Mouse (Mus musculus): ENCODE data around the gene 1190005I06Rik. TPM values are rescaled to one million over a fixed set of nuclear protein-coding genes. Genes with fewer than 3 reads are reported as not detected.

1190005I06Rik gene
- polyA plus RNA-seq, 1 experiment from 2014 or later, result 8.3 TPM

GRCm38 (mm10) chr8:120572534-120572933, 74.9 kb downstream of the 1190005I06Rik start:
- H3K36me3 ChIP-seq, result peaks cover 98% of the 10 kb centered on the region
- H3K9ac ChIP-seq, result no peak overlapping the region
- no peak for ATAC-seq (ENCODE audit: insufficient number of reproducible peaks, low FRiP score, low TSS enrichment, low read depth)
- no peaks in the 10 kb centered on the region for H3K27me3 ChIP-seq
- H3K4me1 ChIP-seq, result peaks cover 10% of the 10 kb centered on the region
- H3K4me3 ChIP-seq (replicated peaks), result no peak overlapping the region
- no peak overlapping the region for H3K27ac ChIP-seq (replicated peaks)
- WGBS, result 82% methylated on average over 21 of the region's 21 CpGs
- no peaks in the 10 kb centered on the region for H3K9me3 ChIP-seq (replicated peaks)
- H3K4me2 ChIP-seq (replicated peaks), result no peak overlapping the region

GRCm38 (mm10) chr8:120571561-120571960, 75.9 kb downstream of the 1190005I06Rik start:
- H3K36me3 ChIP-seq, result peaks cover 98% of the 10 kb centered on the region
- H3K9me3 ChIP-seq (replicated peaks), result no peaks in the 10 kb centered on the region
- ATAC-seq (ENCODE audit: insufficient number of reproducible peaks, low FRiP score, low TSS enrichment, low read depth), result no peak
- H3K27me3 ChIP-seq, result no peaks in the 10 kb centered on the region
- H3K4me3 ChIP-seq (replicated peaks), result no peak overlapping the region
- peaks cover 15% of the 10 kb centered on the region for H3K4me1 ChIP-seq
- WGBS, result 80% methylated on average over 8 of the region's 8 CpGs
- H3K27ac ChIP-seq (replicated peaks), result no peak overlapping the region
- H3K9ac ChIP-seq, result no peak overlapping the region
- no peak overlapping the region for H3K4me2 ChIP-seq (replicated peaks)

GRCm38 (mm10) chr8:120569939-120570715, 77.3 kb downstream of the 1190005I06Rik start:
- ATAC-seq (ENCODE audit: insufficient number of reproducible peaks, low FRiP score, low TSS enrichment, low read depth), result no peak
- no peaks in the 10 kb centered on the region for H3K9me3 ChIP-seq (replicated peaks)
- no peak overlapping the region for H3K4me3 ChIP-seq (replicated peaks)
- no peak overlapping the region for H3K27ac ChIP-seq (replicated peaks)
- no peaks in the 10 kb centered on the region for H3K27me3 ChIP-seq
- H3K4me2 ChIP-seq (replicated peaks), result no peak overlapping the region
- peaks cover 27% of the 10 kb centered on the region for H3K4me1 ChIP-seq
- WGBS, result 57% methylated on average over 13 of the region's 13 CpGs
- H3K9ac ChIP-seq, result no peak overlapping the region
- peaks cover 86% of the 10 kb centered on the region for H3K36me3 ChIP-seq

GRCm38 (mm10) chr8:120569123-120569522, 78.3 kb downstream of the 1190005I06Rik start:
- H3K4me3 ChIP-seq (replicated peaks), result no peak overlapping the region
- no peak overlapping the region for H3K9ac ChIP-seq
- ATAC-seq (ENCODE audit: insufficient number of reproducible peaks, low FRiP score, low TSS enrichment, low read depth), result no peak
- H3K4me2 ChIP-seq (replicated peaks), result no peak overlapping the region
- H3K27me3 ChIP-seq, result no peaks in the 10 kb centered on the region
- H3K27ac ChIP-seq (replicated peaks), result no peak overlapping the region
- 94% methylated on average over 17 of the region's 17 CpGs for WGBS
- no peaks in the 10 kb centered on the region for H3K9me3 ChIP-seq (replicated peaks)
- H3K36me3 ChIP-seq, result peaks cover 76% of the 10 kb centered on the region
- H3K4me1 ChIP-seq, result peaks cover 33% of the 10 kb centered on the region

- Histone ChIP-seq H3K4me1 (peaks cover 41% of the 10 kb centered on the region), H3K27me3 (no peaks in the 10 kb centered on the region), H3K4me3 (replicated peaks) (no peak overlapping the region), H3K9me3 (replicated peaks) (no peaks in the 10 kb centered on the region), H3K4me2 (replicated peaks) (no peak overlapping the region), H3K27ac (replicated peaks) (no peak overlapping the region), H3K9ac (no peak overlapping the region), H3K36me3 (peaks cover 67% of the 10 kb centered on the region)
- ATAC-seq (ENCODE audit: insufficient number of reproducible peaks, low FRiP score, low TSS enrichment, low read depth), result no peak
- 96% methylated on average over 37 of the region's 37 CpGs for WGBS
Measured at GRCm38 (mm10) chr8:120568164-120568798, 79.2 kb downstream of the 1190005I06Rik start.

GRCm38 (mm10) chr8:120567731-120568130, 79.7 kb downstream of the 1190005I06Rik start:
- WGBS, result 94% methylated on average over 17 of the region's 17 CpGs
- Histone ChIP-seq H3K9ac (no peak overlapping the region), H3K27me3 (no peaks in the 10 kb centered on the region), H3K4me1 (peaks cover 47% of the 10 kb centered on the region), H3K4me2 (replicated peaks) (no peak overlapping the region), H3K36me3 (peaks cover 62% of the 10 kb centered on the region), H3K27ac (replicated peaks) (no peak overlapping the region), H3K9me3 (replicated peaks) (no peaks in the 10 kb centered on the region), H3K4me3 (replicated peaks) (no peak overlapping the region)
- ATAC-seq (ENCODE audit: insufficient number of reproducible peaks, low FRiP score, low TSS enrichment, low read depth), result no peak

GRCm38 (mm10) chr8:120566681-120567080, 80.8 kb downstream of the 1190005I06Rik start:
- no peak overlapping the region for H3K27ac ChIP-seq (replicated peaks)
- WGBS, result 66% methylated on average over 8 of the region's 8 CpGs
- no peak overlapping the region for H3K4me2 ChIP-seq (replicated peaks)
- peaks cover 51% of the 10 kb centered on the region for H3K36me3 ChIP-seq
- peaks cover 57% of the 10 kb centered on the region for H3K4me1 ChIP-seq
- no peaks in the 10 kb centered on the region for H3K27me3 ChIP-seq
- H3K9ac ChIP-seq, result no peak overlapping the region
- ATAC-seq (ENCODE audit: insufficient number of reproducible peaks, low FRiP score, low TSS enrichment, low read depth), result no peak
- H3K4me3 ChIP-seq (replicated peaks), result no peak overlapping the region
- H3K9me3 ChIP-seq (replicated peaks), result no peaks in the 10 kb centered on the region

- H3K9me3 ChIP-seq (replicated peaks), result no peaks in the 10 kb centered on the region
- H3K4me2 ChIP-seq (replicated peaks), result no peak overlapping the region
- no peaks in the 10 kb centered on the region for H3K27me3 ChIP-seq
- 30% methylated on average over 7 of the region's 7 CpGs for WGBS
- ATAC-seq (ENCODE audit: insufficient number of reproducible peaks, low FRiP score, low TSS enrichment, low read depth), result no peak
- peaks cover 66% of the 10 kb centered on the region for H3K4me1 ChIP-seq
- 0 out of 2 replicates have a peak overlapping the region, but pooled peaks have one; percentile 86 for H3K27ac ChIP-seq (replicated peaks)
- H3K36me3 ChIP-seq, result peaks cover 38% of the 10 kb centered on the region
- no peak overlapping the region for H3K4me3 ChIP-seq (replicated peaks)
- H3K9ac ChIP-seq, result no peak overlapping the region
Measured at GRCm38 (mm10) chr8:120565151-120565711, 82.2 kb downstream of the 1190005I06Rik start.

GRCm38 (mm10) chr8:120563851-120564837, 83.3 kb downstream of the 1190005I06Rik start:
- peak; percentile 21; the same call in 1 of the 2 replicates for ATAC-seq (ENCODE audit: insufficient number of reproducible peaks, low FRiP score, low TSS enrichment, low read depth)
- peak overlapping the region; percentile 86 for H3K27ac ChIP-seq (replicated peaks)
- peak overlapping the region; percentile 24 for H3K4me2 ChIP-seq (replicated peaks)
- H3K9ac ChIP-seq, result no peak overlapping the region
- no peaks in the 10 kb centered on the region for H3K9me3 ChIP-seq (replicated peaks)
- no peak overlapping the region; the same call in 1 of the 2 replicates for H3K4me3 ChIP-seq (replicated peaks)
- H3K4me1 ChIP-seq, result peaks cover 77% of the 10 kb centered on the region
- H3K27me3 ChIP-seq, result no peaks in the 10 kb centered on the region
- 15% methylated on average over 20 of the region's 20 CpGs for WGBS
- peaks cover 27% of the 10 kb centered on the region for H3K36me3 ChIP-seq

- Histone ChIP-seq H3K27ac (replicated peaks) (peak overlapping the region; percentile 86), H3K9ac (no peak overlapping the region), H3K9me3 (replicated peaks) (no peaks in the 10 kb centered on the region), H3K36me3 (peaks cover 19% of the 10 kb centered on the region), H3K4me2 (replicated peaks) (peak overlapping the region; percentile 24), H3K27me3 (no peaks in the 10 kb centered on the region), H3K4me3 (replicated peaks) (no peak overlapping the region), H3K4me1 (peaks cover 85% of the 10 kb centered on the region)
- ATAC-seq (ENCODE audit: insufficient number of reproducible peaks, low FRiP score, low TSS enrichment, low read depth), result peak; percentile 22
- WGBS, result 11% methylated on average over 8 of the region's 8 CpGs
Measured at GRCm38 (mm10) chr8:120563348-120563724, 84.1 kb downstream of the 1190005I06Rik start.
